Mouse (Mus musculus): ENCODE measurements around the gene Sod1.
A peak's percentile ranks its signal among the peaks of the same experiment; 100 is the strongest.
"Not testable (repeated sequence)": the region's sequence is repeated elsewhere in the genome, so short reads cannot be mapped to it uniquely, and the experiment has no call there.

Gene Sod1

GRCm38 (mm10) chr16:90211767-90212166 lies 8.8 kb upstream of the Sod1 start:
- DNase-seq (ENCODE audit: low spot score in 2 of 2) = no peak

GRCm38 (mm10) chr16:90213477-90214339 lies 6.8 kb upstream of the Sod1 start:
- no peak for DNase-seq (ENCODE audit: low spot score in 2 of 2)

DNA sequence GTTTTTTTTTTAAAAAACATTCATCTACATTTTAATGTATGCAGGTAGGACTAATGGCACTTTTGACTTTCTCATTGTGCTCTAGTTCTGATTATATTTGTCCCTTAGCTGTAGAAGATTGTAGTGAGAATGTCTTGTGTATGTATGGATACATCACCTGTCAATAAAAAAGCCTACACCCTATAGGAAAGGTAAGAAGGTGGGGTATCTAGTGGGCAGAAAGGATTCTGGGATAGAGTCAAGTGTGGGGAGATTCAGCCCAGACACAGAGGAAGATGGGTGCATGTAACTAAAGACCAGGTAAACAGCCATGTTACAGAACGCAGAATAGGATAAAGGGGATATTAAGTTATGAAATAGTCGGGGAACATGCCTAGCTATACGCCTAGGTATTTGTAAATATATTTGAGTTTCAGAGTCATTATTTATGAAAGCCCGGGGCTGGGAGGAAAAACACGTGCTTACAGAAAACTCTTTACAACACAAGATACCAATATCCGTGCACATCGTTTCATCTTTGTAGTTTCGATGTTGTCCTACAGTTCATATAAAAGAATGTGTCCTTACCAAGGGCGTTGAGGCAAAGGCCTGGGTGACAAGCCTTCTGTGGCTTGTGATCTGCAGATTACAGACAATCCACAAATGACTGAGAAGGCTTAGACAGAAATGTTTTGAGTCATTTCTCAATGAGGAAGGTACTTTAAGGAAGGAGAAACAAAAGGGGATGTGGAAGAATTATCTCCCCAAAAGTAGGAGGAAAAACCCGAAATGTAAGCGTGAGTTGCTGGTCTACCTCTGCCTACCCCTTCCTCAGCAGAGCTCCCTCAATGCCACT lies 5.6 kb upstream of the Sod1 start:
- no peak for DNase-seq (ENCODE audit: low spot score in 2 of 2)

DNA sequence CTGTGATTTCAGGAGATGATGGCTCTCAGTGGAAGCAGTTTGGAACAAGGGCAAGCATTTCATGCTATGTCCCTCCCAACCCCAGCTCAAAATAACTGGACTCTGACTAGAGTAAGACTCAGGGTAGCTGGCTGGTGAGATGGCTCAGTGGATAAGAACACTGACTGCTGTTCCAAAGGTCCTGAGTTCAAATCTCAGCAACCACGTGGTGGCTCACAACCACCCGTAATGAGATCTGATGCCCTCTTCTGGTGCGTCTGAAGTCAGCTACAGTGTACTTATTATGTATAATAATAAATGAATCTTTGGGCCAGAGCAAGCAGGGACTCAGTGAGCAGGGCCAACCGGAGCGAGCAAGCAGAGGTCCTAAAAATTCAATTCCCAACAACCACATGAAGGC lies 4.7 kb upstream of the Sod1 start:
- not testable (repeated sequence) for DNase-seq (ENCODE audit: low spot score in 2 of 2)

DNA sequence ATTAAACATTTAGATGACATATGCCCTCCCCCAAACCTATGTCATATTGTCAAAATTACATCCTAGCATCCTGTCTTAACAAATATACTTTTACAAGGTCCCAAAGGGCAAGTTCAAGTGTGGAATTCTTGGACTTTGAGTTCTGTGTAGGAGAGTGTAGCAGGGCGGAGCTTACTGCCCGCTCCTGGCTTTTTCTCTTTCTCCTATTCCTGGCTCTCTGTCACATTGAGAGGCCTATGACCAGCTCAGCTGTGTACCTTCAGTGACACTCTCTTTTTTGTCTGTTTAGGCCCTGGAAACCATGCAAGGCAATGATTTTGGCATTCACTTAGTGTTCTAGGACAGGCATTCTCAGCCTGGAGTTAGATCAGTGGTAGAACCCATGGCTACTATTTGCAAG lies 4.1 kb upstream of the Sod1 start:
- no peak for DNase-seq (ENCODE audit: low spot score in 2 of 2)

GRCm38 (mm10) chr16:90217356-90217755 lies 3.2 kb upstream of the Sod1 start:
- DNase-seq (ENCODE audit: low spot score in 2 of 2) = no peak

- DNase-seq (ENCODE audit: low spot score in 2 of 2) = no peak
Observed at GRCm38 (mm10) chr16:90217926-90218325, 2.6 kb upstream of the Sod1 start.

DNA sequence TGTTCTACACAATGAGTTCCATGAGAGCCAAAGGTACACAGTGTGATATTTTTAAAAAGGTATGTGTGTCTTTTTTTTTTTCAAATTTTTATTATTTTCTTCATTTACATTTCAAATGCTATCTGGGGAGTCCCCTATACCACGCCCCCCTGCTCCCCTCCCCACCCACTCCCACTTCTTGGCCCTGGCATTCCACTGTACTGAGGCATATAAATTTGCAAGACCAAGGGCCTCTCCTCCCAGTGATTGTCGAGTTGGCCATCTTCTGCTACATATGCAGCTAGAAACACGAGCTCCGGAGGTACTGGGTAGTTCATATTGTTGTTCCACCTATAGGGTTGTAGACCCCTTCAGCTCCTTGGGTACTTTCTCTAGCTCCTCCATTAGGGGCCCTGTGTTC lies 1.1 kb upstream of the Sod1 start:
- not testable (repeated sequence) for DNase-seq (ENCODE audit: low spot score in 2 of 2)

DNA sequence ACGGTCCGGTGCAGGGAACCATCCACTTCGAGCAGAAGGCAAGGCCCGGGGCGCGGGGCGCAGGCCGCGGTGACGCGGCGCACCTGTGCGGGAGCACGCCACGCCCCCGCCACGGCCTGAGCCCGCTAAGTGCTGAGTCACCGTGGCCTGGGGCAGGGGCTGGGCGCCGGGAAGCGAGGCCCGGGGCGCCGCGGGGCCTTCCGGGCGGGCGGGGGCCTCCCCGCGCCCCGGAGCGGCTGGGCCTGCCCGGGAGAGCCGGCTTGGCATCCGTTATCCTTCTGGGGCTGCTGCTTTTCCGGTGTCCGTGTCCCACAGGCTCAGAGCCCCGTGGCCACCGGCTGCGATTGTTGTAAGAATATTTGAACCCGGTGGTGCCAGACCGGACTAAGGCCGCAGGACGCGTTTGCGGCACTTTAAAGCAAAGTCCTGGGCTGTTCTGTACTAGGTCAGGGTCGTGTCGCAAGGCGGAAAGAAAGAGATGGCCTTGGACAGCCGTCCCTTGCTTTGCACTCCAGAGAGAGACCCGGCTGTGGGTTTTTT lies 408 bp downstream of the Sod1 start:
- DNase-seq (ENCODE audit: low spot score in 2 of 2) = peak in 1 of 2 experiments; percentile 33

DNA sequence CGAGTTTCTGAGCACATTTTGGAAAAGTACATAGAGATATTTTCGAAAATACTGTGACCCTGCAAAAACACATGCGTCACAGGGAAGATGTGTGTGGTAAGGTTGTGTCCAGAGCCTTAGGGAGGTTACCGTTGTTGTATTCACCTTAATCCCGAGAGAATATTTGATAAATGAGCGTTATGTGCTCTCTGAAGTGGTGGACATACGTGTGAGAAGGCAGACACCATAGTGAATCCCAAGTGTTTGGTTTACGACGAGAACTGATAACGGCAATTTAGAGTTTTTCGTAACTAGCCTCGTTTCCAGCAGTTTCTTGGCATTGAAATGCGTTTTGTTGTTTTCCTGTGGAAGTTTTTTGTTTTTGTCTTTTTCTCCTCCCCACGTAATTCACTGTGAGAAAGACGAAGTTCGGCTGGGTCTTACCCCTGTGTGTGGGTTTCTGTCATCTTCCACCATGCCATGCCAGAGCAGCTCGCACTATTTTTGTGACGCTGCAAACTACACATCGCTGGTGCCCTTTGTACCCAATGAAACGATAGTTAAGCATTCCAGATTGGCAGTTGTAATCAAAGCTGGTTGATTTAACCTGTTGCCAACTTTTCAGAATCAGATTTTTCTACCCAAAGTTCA lies 1.0 kb downstream of the Sod1 start:
- DNase-seq (ENCODE audit: low spot score in 2 of 2) = no peak

DNA sequence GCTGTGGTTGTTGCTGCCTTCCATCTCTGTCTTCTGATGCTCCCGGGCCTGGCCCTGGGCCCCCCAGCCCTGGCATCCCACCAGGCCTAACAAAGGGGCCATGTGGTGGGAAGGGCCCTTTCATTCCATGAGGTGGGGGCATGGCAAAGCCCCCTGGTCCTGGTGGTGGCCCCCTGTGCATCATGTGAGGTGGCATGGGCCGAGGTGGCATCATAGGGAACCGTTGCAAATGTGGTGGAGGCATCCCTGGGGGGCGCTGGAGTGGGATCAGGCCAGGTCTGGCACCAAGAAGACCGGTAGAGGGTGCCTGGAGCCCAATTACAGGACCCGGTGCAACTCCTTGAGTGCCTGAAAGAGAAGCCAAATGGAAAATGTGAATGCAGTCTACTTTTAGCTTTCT lies 9.3 kb downstream of the Sod1 start:
- DNase-seq (ENCODE audit: low spot score in 2 of 2) = no peak

DNA sequence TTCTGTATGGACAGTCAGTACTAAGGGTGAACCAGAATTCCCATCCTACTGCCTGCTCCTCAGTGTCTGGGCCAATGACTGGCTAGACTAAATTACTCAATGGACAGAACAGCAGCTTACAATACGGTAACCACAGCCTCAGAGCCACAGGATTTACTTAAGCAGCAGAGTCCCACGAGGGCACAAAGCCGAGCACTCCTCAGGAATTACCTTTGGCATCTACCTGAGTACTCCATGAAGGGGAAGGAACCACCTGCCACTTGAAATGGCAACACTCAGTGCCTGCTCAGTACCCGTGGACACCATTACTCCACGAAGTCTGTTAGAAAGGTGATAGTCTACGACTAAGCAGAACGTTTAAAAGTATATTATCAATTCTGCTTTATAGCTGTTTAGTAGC lies 10.7 kb downstream of the Sod1 start:
- no peak for DNase-seq (ENCODE audit: low spot score in 2 of 2)

DNA sequence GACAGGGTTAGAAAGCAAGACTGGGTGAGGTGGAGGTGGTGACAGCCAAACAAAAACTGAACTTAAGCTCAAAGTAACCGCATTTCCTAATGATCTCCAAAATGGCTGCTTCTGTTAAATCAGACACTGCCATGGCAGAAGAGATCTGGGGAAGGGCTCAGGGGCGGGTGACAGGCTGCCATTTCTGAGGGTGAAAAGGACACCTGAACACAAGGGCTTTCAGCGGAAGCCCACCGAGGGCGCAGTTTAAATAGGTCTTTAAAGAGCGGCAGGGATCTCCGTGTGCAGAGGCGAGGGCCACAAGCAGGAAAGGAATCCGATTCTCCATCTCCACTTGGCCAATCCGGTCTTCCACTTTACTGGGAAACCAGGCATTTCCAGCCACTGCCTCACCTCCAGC lies 13.1 kb downstream of the Sod1 start:
- DNase-seq (ENCODE audit: low spot score in 2 of 2) = no peak

GRCm38 (mm10) chr16:90234617-90235016 lies 14.1 kb downstream of the Sod1 start:
- no peak for DNase-seq (ENCODE audit: low spot score in 2 of 2)

DNA sequence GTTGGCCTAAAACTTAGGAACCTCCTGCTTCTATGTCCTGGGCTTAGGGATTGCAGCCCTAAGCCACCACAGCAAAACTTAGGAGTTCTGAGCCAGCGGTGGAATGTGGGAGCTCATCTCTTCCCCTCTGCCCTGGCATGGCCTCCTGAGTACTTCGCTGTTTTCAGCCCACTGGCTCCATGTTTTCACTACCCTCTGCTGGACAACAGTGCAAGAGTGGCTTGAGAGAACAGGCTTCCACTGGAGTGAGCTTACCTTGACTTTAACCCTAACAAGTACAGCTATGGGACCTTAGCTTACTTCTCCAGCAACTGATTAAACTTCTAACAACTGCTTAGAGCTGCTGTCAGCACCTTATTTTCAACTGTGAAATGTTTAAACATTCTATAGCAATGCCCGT lies 14.6 kb downstream of the Sod1 start:
- no peak for DNase-seq (ENCODE audit: low spot score in 2 of 2)

DNA sequence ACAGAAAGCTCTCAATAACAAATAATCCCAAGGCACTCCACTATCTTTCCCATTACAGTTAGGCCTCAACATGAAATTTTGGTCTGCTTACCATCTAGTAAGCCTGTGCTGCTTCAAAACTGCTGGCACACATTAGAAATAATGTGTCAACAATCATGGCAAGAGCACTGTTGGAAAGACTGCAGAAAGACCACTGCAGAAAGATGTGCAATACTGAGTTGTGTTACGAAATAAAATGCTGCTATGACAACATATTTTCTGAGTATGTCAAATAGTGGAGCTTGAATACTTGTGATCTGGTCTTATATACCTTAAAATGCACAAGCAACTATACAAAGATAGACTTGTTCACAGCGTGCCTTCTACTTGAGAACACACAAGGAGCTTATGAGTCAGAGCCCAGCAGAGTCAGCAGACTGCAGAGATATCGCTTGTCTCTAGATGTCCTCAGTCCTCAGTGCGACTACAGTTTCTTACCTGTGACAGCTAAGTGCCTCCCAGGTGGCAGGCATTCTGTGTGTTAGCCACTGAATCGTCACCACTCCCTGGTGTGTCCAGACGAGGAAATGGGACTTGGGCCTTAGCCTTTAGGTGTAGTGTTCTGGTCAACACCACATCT lies 18.7 kb downstream of the Sod1 start:
- no peak for DNase-seq (ENCODE audit: low spot score in 2 of 2)

DNA sequence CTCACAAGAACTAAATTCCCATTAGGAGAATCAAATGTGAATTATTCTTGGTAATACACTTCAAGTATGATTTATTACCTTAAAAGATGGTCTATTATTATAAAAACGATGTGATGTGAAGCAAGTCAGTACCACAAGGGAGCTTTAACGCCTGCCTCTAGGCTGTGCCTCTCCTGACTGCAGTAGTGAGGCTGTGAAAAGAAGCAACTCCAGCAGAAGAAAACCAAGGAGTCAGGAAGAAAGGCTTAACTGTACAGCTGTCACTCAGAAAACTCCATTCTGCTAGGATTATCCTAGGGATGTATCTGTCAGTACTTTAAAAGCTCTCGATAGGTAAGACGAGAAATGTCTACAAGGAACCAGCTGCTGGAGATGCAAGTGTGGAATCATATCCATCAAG lies 21.3 kb downstream of the Sod1 start:
- DNase-seq (ENCODE audit: low spot score in 2 of 2) = no peak

GRCm38 (mm10) chr16:90242426-90243304 lies 22.1 kb downstream of the Sod1 start:
- no peak for DNase-seq (ENCODE audit: low spot score in 2 of 2)

GRCm38 (mm10) chr16:90250099-90250498 lies 29.5 kb downstream of the Sod1 start:
- no peak for DNase-seq (ENCODE audit: low spot score in 2 of 2)

DNA sequence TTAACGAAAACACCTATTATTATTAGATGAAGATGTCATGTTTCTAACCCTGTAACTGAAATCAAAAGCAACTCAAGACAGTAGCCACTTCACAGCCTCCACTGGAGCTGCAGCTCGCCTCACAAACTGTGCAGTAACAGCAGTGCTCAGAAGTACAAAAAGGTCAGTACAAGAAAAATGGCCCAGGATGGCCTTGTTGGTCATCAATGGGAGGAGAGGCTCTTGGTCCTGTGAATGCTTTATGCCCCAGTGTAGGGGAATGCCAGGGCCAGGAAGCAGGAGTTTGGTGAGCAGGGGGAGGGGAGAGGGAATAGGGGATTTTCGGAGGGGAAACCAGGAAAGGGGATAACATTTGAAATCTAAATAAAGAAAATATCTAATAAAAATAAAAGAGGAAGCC lies 30.7 kb downstream of the Sod1 start:
- DNase-seq (ENCODE audit: low spot score in 2 of 2) = not testable (repeated sequence)

DNA sequence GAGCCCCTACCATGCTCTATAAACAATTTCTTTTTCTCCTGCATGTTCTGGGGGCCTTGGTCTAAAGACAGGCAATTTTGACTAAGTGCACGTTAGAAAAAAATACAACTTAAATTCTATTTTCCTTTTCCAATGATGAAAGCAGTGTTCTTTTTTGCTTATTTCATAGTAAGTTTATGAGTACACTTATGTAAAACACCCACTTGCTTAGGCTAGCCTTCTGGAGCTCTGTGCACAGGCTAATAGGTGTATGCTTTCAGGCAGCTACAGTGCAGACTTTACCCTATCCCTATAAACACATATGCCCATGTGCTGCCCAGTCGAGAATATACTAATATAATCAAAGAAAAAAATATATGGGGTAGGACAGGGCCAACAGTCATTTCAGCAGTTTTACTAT lies 32.0 kb downstream of the Sod1 start:
- DNase-seq (ENCODE audit: low spot score in 2 of 2) = no peak

All from frontal cortex, postnatal 25 days (tissue).